Mouse (Mus musculus) forebrain, postnatal 0 days (tissue): Measurements from ENCODE around the gene Speg. TPM values are rescaled to one million over a fixed set of nuclear protein-coding genes. Genes with fewer than 3 reads are reported as not detected.

Experiments
- ATAC-seq: fragments of 200-750 bp; cut with Nextera tagmentation; 2 replicates; pipeline ENCODE4 v1.8.0; 2017; ENCODE audit warnings: mild to moderate bottlenecking, moderate library complexity
- DNase-seq: peaks from one replicate; pipeline ENCODE4 v3.0.0-alpha.2; 2015
- H3K27ac ChIP-seq: fragments of 300-500 bp; sonication (generic); 2 replicates; pipeline ENCODE4 v1.5.1; 2014; ENCODE audit warnings: low read depth, mild to moderate bottlenecking, antibody characterized with exemption, low read length, moderate library complexity, mixed read lengths
- H3K27me3 ChIP-seq: fragments of 300-500 bp; sonication (generic); 2 replicates; pipeline ENCODE4 v1.6.1; 2014; ENCODE audit warnings: mild to moderate bottlenecking, low read length, mixed read lengths; ENCODE audit not compliant: insufficient read depth
- H3K36me3 ChIP-seq: fragments of 300-500 bp; sonication (generic); 2 replicates; pipeline ENCODE4 v1.6.1; 2014; ENCODE audit warnings: mild to moderate bottlenecking, moderate library complexity; ENCODE audit not compliant: insufficient read depth
- H3K4me1 ChIP-seq: fragments of 300-500 bp; sonication (generic); 2 replicates; pipeline ENCODE4 v1.6.1; 2014; ENCODE audit warnings: antibody characterized with exemption; ENCODE audit not compliant: insufficient read depth
- H3K4me2 ChIP-seq: fragments of 300-500 bp; sonication (generic); 2 replicates; pipeline ENCODE4 v1.6.1; 2014; ENCODE audit warnings: low read depth, mild to moderate bottlenecking, moderate library complexity
- H3K4me3 ChIP-seq: fragments of 300-500 bp; sonication (generic); 2 replicates; pipeline ENCODE4 v1.5.1; 2014; ENCODE audit warnings: low read depth, low read length, mixed read lengths
- H3K9ac ChIP-seq: fragments of 300-500 bp; sonication (generic); 2 replicates; pipeline ENCODE4 v1.6.1; 2014; ENCODE audit warnings: mild to moderate bottlenecking
- H3K9me3 ChIP-seq: fragments of 300-500 bp; sonication (generic); 2 replicates; pipeline ENCODE4 v1.6.1; 2016; ENCODE audit warnings: low read length
- CTCF ChIP-seq: sonication (generic); IDR thresholded peaks from 2 replicates; pipeline ENCODE4 v1.5.1; 2016; ENCODE audit warnings: antibody characterized with exemption, control low read depth, low read depth
- WGBS: fragments of 180-500 bp; shearing (Covaris S2); extraction: QIAGEN DNeasy Blood & Tissue Kit; methylation state at CpG from one replicate; pipeline ENCODE4 v1.1.7; 2014; 5-methylcytosine and 5-hydroxymethylcytosine counted together
- polyA plus RNA-seq: library from polyadenylated mRNA; unstranded; fragments of >200 nt; fragmentation: Nextera tagmentation; extraction: Ambion mirVana; gene quantifications from 2 replicates; pipeline ENCODE4 v1.2.1, GENCODE M21; 2015
- total RNA-seq: library from RNA; depleted of rRNA; stranded (reverse); fragments of >200 nt; gene quantifications from 2 replicates; pipeline ENCODE4 v1.2.3, GENCODE M21; 2014

The Speg gene
- total and polyA plus RNA-seq, 2 experiments from 2014 or later: 20.6 to 44.4 TPM

DNA sequence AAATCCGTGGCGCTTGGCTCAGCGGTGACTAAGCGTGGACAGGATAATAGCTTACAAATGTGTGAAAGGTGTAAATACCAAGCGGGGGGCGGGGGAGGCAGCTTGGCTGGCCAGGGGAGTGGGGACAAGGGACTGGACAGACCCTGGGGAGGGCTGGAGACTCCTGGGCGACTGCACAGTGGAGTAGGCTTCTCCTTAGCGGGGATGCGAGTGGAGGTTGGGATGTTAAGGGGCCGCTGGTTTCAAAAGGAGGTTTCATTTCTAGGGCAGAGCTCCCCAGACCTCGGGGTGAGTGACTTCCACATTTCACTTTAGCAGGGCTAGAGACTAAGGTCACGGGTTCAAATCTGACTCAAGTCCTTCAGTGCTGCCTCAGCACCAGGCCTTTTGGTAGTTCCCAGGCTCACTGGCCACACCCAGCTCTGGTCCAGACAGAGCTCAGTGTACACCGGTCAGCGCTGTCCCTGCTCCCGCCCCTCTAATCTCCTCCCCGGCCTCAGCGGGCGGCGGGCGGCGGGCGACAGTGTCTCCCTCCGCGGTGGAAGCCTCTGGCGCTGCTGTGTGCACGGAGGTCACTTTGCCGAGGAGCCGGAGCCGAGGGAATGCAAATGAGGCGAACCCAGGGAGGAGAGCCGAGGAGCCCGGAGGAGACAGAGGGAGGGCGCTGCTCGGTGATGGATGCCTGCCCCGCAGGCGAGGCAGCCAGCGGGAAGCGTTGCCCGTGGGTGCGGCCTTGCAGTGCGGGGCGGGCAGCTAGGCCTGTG, 83.1 kb downstream of the Speg start:
- Histone ChIP-seq H3K4me1 (peaks cover 3% of the 10 kb centered on the region), H3K9ac (peak overlapping the region; percentile 18; the same call in 1 of the 2 replicates), H3K4me2 (peak overlapping the region; percentile 47), H3K9me3 (no peaks in the 10 kb centered on the region), H3K36me3 (no peaks in the 10 kb centered on the region), H3K27ac (no peak overlapping the region), H3K27me3 (peaks cover 16% of the 10 kb centered on the region), H3K4me3 (peak overlapping the region; percentile 27)
- ATAC-seq: peak; percentile 26
- 8% methylated on average over 42 of the region's 42 CpGs for WGBS
- no peak for DNase-seq
- TF ChIP-seq CTCF: no peak

DNA sequence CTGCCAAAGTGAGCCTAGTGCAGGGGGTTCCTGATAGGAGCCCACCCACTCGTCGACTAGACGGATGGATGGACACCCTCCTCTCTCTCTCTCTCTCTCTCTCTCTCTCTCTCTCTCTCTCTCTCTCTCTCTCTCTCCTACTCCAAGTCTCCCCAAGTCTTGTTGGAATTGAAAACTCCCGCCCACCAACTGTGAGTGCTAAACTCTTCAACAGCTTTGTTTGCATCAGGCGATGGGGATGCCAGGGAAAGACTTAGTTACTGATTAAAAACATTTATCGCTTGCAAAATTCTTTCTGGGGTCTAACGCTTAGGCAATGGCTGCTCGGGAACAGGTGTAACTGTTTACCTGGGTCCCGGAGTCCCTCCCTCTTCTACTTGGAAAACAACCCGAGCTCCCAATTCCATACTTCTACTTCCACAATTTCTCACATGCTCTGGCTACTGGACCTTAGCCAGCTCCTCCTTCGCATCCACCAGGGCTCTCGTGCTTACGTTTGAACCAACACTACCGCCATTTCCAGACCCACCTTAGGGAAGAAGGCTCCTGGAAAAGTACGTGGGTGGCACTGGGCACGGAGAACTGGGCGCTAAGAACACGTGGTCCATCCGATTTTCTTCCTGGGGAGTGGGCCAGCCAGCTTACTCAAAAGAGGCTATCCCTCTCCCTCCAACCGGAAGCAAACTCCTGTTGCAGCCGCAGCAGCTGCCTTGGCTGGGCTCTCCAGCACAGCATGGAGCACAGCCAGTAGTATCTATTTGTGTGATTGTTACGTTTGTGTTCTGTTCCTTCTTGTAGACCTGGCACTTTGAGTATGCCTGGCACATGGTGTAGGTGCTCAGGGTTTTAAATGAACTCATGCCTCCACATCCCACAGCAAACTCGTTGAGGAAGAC, 83.9 kb downstream of the Speg start:
- H3K36me3 ChIP-seq: no peaks in the 10 kb centered on the region
- ATAC-seq (peak; percentile 34), DNase-seq (peak; percentile 69)
- H3K4me2 ChIP-seq: peak overlapping the region; percentile 47
- TF ChIP-seq CTCF: no peak
- H3K27ac ChIP-seq: no peak overlapping the region
- no peaks in the 10 kb centered on the region for H3K9me3 ChIP-seq
- H3K4me1 ChIP-seq: peaks cover 3% of the 10 kb centered on the region
- no peak overlapping the region for H3K9ac ChIP-seq
- H3K27me3 ChIP-seq: peaks cover 16% of the 10 kb centered on the region
- 11% methylated on average over 23 of the region's 23 CpGs for WGBS
- H3K4me3 ChIP-seq: peak overlapping the region; percentile 27; the same call in 1 of the 2 replicates

DNA sequence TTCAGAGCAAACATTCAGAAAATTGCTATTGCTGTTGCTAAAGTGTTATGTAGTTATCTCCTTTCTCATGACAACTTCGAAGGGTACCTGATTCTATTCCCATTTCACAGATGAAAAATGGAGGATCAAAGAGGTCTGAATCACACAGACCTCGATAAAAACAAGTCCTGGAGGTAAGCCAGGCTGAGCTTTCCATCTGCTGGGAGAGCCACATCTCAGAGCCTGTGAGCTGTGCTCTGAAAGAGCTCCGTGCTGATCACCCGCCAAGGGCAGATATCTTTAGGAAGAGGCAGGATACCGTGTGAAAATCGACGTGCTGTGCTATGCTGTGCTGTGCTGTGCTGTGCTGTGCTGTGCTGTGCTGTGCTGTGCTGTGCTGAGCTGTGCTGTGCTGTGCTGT, 85.2 kb downstream of the Speg start:
- peaks cover 16% of the 10 kb centered on the region for H3K27me3 ChIP-seq
- no peak for DNase-seq
- H3K4me1 ChIP-seq: peaks cover 3% of the 10 kb centered on the region
- no peak for ATAC-seq
- H3K4me2 ChIP-seq: no peak overlapping the region
- no peaks in the 10 kb centered on the region for H3K9me3 ChIP-seq
- H3K4me3 ChIP-seq: no peak overlapping the region
- no peak overlapping the region for H3K27ac ChIP-seq
- no peak overlapping the region for H3K9ac ChIP-seq
- H3K36me3 ChIP-seq: no peaks in the 10 kb centered on the region
- 55% methylated on average over 7 of the region's 7 CpGs for WGBS
- no peak for TF ChIP-seq CTCF

DNA sequence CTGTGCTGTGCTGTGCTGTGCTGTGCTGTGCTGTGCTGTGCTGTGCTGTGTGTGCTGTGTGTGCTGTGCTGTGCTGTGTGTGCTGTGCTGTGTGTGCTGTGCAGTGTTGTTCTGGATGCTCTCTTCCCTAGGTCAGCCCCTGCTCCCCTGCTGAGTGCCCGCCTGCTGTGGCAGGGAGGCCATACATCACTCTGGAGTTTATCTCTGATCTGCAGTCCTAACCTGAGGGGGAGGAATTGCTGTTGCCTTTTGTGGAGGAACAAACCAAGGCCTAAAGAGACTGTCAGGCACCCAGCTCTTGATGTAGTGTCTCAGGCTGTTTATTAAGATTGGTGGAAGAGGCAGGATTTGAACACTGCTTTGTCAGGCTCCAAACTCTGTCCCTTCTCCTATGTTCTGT, 87.5 kb downstream of the Speg start:
- TF ChIP-seq CTCF: no peak
- Histone ChIP-seq H3K27ac (no peak overlapping the region), H3K9ac (no peak overlapping the region), H3K9me3 (no peaks in the 10 kb centered on the region), H3K27me3 (peaks cover under 1% of the 10 kb centered on the region; the same call in 1 of the 2 replicates), H3K4me1 (peaks cover 4% of the 10 kb centered on the region), H3K4me2 (no peak overlapping the region), H3K4me3 (no peak overlapping the region), H3K36me3 (no peaks in the 10 kb centered on the region)
- WGBS: 63% methylated on average over 1 of the region's 1 CpGs
- ATAC-seq (no peak), DNase-seq (no peak)

DNA sequence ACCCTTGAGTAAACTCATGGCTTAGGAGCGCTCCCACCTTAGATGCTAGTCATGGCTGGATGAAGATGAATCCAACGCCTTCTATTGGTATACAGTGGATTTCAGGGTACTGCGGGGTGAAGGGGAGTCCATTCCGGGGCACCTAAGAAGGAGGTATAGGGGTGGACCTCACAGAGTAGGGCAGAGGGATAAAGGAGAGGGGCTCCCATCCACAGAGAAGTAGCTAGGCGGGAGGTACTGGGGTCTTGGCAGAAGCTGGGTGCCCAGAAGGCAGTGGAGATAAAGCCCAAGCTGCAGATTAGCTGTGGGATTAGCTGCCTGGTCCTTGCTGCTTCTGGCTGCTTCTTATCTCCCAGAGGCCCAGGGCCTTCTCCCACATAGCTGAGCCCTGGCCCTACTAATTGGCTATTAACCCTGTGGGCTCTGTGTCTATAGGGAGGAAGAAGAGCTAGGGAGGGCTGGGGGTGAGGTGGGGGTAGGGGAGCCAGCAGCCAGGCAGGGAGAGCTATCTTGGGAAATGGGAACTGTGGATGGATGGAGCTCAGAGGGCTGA, 88.6 kb downstream of the Speg start:
- H3K27me3 ChIP-seq: peaks cover 3% of the 10 kb centered on the region; the same call in 1 of the 2 replicates
- WGBS: 67% methylated on average over 5 of the region's 5 CpGs
- H3K27ac ChIP-seq: no peak overlapping the region
- ATAC-seq: no peak
- no peaks in the 10 kb centered on the region for H3K36me3 ChIP-seq
- H3K9me3 ChIP-seq: no peaks in the 10 kb centered on the region
- peaks cover 4% of the 10 kb centered on the region for H3K4me1 ChIP-seq
- H3K4me2 ChIP-seq: no peak overlapping the region
- DNase-seq: no peak
- H3K4me3 ChIP-seq: no peak overlapping the region
- no peak for TF ChIP-seq CTCF
- no peak overlapping the region for H3K9ac ChIP-seq

GRCm38 (mm10) chr1:75467215-75467927, 92.3 kb downstream of the Speg start:
- Histone ChIP-seq H3K9me3 (no peaks in the 10 kb centered on the region), H3K4me2 (0 out of 2 replicates have a peak overlapping the region, but pooled peaks have one; percentile 31), H3K9ac (no peak overlapping the region), H3K36me3 (peaks cover 7% of the 10 kb centered on the region), H3K4me1 (peaks cover 4% of the 10 kb centered on the region; the same call in 1 of the 2 replicates), H3K27ac (no peak overlapping the region), H3K27me3 (peaks cover 3% of the 10 kb centered on the region; the same call in 1 of the 2 replicates), H3K4me3 (no peak overlapping the region)
- WGBS: 8% methylated on average over 14 of the region's 14 CpGs
- ATAC-seq (peak; percentile 85), DNase-seq (peak; percentile 94)
- peak; percentile 96 for TF ChIP-seq CTCF
